Mouse (Mus musculus): Measurements from ENCODE around the gene Ccl26.
"Not testable (repeated sequence)": the region's sequence is repeated elsewhere in the genome, so short reads cannot be mapped to it uniquely, and the experiment has no call there.

Gene Ccl26

DNA sequence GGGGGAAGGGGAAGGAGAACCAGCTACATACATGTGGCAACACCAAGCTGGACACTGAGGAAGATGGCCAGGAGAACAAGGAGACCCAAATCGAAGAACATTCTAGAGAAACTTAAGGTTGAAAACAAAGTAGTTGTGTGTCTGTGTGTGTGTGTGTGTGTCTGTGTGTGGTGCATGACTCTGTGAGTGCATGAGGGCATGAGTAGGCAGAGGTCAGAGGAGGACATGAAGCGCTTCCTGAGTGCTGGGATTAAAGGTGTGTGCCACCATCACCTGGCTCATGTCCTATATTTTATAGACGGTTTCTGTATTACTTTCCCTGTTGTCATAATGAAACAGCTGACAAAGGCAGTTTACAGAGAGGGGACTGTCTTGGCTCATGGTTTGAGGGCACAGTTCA, at the start of gene Ccl26:
TSS of gene Ccl26 (minus strand) at position 101 of the 400 bp plus-strand sequence.
- DNase-seq, result no peak

DNA sequence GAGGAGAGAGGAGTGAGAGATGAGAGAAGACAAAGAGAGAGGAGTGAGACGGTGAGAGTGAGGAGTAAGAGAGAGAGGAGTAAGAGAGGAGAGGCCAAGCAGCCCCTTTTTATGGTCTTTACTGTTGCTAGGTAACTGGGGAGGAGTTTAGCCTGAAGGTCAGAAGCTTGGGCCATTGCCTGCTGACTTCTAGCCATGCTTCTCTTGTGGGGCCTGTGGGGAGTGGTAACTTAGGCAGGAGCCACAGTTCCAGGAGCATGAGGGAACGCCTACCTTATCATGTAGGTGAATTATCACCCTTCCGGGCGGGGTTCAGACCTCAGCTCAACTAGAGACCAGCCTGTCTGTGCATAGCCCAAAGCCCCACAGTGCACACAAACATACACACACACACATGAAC, 46.4 kb upstream of the Ccl26 start:
- DNase-seq, result no peak

DNA sequence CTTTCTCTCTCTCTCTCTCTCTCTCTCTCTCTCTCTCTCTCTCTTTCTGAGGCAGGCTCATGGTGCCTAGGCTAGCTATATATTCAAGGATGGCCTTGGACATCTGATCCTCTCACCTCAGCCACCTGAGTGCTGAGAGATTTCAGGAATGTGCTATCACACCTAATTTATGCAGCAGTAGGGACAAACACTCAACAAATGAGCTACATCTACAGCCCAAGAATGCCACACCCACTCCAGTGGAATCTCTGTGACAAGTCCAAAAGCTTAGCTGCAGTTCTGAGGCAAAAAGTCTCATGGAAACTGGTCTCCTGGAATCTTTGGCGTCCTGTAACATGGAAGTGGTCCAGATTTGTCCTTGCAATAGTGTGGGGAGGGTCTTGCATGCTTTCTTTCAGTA, 44.2 kb upstream of the Ccl26 start:
- no peak for DNase-seq

DNA sequence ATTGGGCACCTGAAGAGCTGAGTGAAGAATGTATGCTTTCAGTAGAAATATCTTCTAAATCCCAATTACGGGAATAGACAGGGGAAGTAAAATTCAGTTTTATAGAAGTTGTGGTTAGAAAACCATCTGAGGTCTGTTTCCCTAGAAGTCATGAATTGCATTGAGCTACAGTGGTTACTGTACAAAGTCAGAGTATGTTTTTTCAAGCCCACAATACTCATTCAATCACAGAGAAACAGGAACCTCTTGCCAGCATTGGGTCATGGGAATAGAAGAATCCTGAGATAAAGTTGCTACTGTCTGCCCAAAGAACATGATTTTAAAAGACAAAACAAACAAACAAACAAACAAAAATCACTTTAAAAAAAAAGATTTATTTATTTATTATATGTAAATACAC, 43.3 kb upstream of the Ccl26 start:
- not testable (repeated sequence) for DNase-seq

DNA sequence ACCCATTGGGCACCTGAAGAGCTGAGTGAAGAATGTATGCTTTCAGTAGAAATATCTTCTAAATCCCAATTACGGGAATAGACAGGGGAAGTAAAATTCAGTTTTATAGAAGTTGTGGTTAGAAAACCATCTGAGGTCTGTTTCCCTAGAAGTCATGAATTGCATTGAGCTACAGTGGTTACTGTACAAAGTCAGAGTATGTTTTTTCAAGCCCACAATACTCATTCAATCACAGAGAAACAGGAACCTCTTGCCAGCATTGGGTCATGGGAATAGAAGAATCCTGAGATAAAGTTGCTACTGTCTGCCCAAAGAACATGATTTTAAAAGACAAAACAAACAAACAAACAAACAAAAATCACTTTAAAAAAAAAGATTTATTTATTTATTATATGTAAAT, 41.3 kb upstream of the Ccl26 start:
- not testable (repeated sequence) for DNase-seq

DNA sequence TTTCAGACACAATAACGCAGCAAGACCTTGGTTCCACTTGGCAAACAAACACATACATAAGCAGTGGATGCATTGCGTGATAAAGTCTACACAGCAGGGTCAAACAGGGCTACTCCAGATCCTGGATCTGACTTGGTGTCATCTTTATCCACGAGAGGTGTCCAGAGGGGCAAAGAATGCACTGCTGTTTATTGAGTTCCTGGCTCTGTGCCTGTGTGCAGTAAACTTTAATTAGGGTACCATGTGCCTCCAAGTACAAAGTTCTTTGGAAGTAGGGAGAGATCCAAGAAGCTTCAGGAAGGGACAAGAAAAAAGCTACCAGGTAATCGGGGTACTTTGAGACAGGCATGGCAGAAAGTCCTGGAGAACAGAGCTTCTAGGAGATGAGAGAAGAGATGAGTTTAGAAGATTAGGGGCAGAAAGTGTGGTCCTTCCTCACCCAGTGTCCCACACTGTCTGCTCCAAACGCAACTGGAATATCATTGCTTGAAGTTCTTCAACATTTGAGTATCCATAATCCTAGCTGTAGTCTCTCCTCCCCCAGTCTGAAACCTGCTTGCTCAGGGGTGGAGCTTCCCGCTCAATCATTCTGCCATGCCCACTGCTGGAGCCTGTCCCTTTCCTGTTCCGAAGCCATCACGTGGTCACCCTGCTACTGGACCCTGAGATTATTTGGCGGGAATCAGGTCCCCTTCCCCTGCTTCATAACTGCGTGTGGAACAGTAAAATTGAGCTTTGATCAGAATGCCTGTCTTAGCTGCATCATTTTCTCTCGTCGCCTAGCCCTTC, 26.8 kb upstream of the Ccl26 start:
- DNase-seq, result no peak

DNA sequence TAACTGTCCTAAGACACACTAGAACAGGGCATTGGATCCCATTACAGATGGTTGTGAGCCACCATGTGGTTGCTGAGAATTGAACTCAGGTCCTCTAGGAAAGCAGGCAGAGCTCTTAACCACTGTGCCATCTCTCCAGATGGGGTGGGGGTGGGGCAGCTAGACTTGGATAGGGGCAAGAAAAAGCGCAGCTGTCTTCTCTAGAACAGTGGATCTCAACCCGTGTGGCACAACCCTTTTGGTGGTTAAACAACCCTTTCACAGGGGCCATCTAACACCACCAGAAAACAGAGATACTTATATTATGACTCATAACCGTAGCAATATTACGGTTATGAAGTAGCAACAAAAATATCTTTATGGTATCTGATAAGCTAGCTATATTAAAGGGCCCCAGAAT, 24.4 kb upstream of the Ccl26 start:
- DNase-seq, result no peak

DNA sequence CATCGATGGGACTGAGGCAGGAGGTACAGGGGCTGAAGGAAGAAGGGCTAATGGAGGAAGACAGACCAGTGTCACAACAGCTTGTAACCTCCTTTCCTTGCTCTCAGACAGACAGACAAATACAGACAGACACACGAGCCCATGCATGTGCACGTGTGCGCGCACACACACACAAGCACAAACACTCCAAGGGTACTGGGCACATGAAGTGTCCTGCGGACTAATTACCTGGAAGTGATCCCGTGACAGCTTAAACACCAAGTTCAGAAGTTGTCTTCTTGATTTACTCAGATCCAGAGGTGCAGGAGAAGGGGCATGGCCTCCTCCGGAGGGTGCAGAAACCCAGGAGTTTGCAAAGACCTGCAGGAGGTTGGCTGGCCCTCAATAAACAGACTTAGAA, 22.3 kb upstream of the Ccl26 start:
- DNase-seq, result no peak

DNA sequence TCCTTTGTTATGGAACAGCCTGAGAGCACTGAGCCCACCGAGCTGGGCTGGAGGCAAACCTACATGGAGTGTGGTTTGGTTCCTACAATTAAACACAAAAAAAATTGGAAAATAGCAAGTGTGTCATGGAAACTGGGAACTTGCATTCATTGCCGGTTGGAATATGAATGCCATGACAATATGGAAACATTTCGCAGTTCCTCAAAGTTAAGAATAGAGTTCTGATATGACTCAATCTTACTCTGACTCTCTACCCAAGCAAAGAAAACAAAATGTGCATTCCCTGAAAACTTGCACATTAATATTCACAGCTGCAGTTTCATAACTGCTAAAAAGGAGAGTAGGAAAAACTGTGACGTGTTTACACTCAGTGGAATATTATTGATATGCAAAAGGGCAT, 19.0 kb upstream of the Ccl26 start:
- no peak for DNase-seq

DNA sequence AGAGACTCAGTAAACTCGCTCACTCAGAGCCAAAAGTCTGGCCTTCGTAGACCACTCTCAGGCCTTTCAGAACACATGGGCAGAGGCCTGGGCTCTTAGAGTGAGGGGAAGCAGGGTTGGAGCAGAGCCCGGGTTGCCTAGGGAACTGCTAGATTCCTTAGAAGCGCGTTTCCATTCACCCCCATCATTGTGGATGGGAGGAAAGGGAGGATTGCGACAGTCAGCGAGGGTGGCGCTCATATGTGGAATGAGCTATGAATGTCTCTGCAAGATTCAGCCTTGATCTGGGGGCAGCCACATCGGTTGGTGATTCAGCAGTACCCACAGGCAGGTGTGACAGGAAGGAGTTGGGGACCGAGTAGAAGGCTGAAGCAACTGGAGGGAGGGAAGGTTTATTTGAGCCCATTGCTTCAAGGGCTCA, 16.0 kb upstream of the Ccl26 start:
- DNase-seq, result no peak

DNA sequence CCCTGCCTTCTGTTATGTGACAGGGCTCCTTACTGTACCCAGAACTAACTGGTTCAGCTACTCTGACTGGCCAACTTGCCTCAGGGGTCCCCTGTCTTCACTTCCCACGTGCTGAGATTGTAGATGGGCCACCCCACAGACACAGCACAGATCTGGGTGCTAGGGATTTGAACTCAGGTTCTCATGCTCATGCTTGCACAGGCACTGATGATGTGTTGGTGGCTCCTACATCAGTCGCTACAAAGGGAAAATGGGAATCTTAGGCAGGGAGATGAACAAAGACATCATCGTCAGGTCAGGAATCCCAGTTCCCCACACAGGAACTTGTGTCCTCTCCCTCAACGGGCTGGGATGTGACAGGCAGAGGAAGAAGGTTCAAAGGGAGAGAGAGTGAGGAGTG, 12.7 kb upstream of the Ccl26 start:
- DNase-seq, result no peak

DNA sequence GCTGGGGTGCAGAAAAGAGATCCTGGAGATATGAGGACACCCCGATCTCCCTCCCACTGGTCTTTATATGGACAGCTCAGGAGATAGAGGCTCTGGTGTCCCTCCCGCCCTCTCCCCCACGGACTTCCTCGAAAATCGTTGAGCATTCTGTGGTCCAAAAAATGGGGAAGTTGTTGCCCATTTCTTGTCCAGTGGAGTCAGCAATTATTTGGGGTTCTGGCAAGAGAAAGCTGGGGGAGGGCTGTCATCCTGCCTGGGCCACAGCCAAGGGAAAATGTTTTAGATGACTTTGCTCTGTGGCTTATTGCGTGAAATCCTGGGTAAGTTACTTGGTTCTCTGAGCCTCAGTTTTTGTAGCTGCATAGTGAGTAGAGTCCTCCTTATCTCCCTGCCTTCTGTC, 9.6 kb upstream of the Ccl26 start, which contains the start of gene Ccl24:
TSS of gene Ccl24 (minus strand) at position 44 of the 400 bp plus-strand sequence.
- DNase-seq, result no peak

DNA sequence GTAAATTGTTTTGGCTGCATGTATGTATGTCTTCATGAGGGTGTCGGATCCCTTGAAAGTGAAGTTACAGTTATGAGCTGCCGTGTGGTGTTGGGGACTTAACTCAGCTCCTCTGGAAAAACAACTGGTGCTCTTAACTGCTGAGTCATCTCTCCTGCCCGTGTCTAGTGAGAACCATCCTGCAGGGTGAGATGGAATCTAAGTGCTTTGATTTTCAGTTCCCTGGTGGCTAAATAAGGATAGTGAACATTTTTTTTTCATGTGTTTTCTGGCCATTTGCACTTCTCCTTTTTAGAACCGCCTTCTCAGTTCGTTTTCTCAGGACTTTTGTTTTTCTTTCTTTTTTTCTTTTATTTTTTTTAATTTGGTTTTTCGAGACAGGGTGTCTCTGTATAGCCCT, 5.3 kb upstream of the Ccl26 start:
- no peak for DNase-seq

DNA sequence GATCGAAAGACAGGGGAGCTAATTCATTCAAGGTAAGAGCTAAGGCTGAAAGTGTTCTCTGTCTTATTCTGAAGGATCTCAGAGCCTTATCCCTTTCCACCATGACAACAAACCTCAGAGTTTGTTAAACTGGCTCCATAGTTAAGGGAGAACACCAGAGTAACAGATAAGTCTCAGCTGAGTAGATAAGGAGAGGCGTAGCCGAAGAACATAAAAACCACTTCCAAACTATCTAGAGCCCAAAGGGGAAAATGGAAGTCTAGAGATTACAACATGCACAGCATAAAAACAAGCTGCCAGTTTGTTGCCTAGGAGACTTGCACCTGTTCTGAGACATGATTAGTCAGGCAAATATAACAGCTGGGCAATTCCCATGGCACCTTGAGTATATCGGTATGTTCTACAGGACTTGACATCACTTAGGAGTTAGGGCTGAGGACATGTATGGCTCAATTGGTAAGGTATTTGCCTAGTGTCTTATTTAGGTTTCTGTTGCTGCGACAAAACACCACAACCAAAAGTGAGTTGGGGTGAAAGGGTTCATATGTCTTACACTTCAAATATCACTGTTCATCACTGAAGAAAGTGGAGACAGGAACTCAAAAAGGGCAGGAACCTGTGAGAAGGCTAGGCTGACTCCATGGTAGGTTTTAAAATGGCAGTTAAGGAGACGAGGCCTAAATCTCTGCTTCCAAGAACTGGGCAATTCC, 4.3 kb upstream of the Ccl26 start:
- DNase-seq, result no peak

DNA sequence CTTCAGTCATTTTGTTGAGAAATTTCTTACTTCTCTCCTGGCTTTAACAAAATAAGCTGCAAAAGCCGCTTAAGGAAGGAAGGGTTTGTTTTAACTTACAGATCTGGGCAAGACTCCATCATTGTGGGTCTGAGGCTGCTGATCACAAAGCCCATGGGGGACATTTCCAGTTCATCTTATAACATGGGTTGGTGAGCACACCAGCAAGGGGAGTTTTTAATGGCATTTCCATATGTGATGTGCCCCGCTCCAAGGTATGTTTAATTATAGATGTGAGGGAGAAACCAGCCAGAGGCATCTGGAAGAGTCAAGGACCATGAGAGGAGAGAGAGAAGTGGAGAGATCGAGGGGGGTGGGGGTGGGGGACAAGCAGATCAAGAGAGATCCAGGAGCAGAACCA, 5.7 kb downstream of the Ccl26 start:
- no peak for DNase-seq

DNA sequence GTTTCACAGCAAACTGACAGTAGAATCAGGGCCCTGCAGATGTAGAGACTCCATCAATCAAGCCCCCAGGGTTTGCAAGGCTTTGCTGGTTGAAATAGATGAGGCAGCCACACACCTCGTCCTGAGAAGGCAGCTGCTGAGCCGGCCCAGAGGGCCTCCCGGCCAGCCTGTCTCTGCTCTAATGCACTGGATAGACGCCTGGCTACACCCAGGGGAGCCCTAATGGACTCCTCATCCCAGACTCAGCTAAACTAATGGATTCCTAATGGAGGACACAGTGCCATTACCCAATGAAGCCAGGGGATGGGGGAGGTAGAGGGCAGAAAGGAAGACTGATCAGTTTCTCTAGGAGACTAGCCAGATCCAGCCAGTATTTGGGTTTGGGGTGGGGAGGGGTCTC, 6.3 kb downstream of the Ccl26 start:
- no peak for DNase-seq

DNA sequence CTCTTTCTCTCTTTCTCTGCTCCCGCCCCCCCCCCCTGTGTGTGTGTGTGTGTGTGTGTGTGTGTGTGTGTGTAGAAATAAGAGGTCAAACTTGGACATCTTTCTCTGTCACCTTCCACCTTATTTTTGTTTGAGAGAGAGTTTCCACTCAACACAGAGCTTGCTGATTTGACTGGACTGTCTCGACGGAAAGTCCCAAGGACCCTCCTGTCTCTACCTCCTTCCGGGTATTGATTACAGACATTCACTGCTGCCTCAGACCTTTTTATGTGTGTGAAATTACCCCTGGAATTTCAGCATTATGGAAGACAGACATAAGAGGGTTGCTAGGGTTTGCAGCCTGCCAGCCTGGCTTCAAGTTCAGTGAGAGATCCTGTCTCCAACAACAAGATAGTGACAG, 7.1 kb downstream of the Ccl26 start:
- no peak for DNase-seq

DNA sequence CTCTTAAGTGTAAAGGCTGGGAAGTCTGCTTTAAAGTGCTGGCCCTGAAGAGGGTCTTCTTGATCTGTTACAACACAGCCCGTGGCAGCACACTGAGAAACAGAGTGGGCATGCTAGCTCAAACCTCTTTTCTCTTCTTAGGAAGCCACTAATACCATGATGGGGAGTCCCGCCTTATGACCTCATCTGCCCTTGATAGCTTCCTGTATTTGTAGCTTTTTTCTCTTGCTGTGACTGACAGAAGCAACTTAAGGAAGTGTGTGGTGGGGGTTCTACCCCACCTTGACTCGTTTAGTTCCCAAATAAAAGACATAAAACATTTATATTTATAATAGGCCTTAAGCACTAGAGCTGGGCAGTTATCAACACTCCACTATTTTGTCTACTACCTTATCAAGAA, 11.8 kb downstream of the Ccl26 start:
- no peak for DNase-seq

DNA sequence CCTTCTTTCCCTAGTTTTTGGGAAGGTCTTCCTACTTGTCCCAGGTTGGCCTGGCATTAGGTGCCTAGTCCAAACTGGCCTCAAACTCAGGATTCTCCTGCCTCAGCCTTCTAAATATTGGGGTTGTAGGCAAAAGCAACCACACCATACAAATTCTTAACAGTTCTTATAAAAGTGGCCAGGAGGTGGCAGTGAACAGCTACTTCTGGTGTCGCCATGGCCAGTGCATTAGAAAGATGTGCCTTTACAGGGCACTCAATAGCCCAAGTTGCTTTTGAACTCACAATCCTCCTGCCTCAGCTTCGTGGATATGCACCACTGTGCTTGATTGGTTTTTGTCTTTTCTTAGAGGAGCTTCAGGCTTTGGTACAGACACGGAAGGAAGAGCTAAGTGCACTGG, 12.5 kb downstream of the Ccl26 start:
- no peak for DNase-seq

DNA sequence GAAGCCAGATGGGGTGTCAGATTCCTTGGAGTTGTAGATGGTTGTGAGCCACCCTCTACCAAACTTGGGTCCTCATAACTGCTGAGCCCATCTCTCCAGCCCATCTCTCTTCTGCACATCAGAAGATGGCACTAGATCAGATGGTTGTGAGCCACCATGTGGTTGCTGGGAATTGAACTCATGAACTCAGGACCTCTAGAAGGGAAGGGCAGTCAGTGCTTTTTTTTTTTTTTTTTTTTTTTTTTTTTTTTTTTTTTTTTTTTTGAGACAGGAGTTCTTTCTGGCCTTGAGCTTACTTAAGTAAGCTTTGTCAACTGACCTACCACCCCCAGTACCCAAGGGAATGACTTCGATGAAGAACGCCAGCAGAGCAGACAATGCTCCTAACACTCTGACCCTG, 15.4 kb downstream of the Ccl26 start:
- no peak for DNase-seq

DNA sequence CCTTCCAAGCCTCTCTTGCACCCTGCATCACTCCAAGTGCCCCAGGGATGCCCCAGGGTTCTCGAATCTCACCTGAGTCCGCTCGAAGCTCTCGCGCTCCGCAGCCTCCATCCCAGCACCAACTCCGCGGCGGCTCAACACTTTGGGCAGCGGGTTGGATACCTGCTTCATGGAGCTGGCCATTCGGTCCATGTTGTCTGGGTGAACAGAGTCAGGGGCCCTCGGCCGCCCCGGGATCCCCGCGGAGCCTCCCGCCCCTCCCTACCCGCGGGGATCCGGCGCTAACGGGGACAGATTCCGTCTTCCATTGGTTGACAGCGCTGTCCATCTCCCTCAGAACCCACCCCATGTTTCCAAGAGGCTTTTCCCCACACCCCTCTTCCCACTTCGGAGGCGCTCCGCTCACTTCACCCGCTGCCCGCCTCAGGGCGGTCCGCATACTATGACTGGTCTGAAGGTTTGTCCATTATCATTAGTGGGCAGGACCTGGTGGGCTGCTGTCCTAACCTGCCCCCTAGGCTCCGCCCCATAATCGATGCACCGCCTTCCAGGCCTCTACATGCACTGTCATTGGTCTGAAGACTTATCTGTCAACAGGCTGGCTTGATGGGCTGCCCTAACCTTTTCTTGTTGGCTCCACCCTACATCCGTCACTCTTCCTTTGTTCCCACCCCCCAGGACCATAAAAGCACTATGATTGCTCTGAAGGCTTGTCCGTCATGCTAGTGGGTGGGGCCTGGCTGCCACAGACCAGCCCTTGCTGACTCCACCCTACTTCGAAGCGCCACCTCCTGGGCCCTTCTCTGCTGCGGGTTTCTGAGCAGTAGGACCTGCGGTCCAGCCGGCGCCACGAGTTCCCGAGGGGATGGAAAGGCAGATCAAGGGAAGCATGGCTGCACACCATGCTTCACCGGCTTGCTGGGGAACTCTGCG, 18.2 kb downstream of the Ccl26 start, which contains the start of gene Hip1:
TSS of gene Hip1 (minus strand) at position 256 of the 933 bp plus-strand sequence.
- DNase-seq, result peak; percentile 100

DNA sequence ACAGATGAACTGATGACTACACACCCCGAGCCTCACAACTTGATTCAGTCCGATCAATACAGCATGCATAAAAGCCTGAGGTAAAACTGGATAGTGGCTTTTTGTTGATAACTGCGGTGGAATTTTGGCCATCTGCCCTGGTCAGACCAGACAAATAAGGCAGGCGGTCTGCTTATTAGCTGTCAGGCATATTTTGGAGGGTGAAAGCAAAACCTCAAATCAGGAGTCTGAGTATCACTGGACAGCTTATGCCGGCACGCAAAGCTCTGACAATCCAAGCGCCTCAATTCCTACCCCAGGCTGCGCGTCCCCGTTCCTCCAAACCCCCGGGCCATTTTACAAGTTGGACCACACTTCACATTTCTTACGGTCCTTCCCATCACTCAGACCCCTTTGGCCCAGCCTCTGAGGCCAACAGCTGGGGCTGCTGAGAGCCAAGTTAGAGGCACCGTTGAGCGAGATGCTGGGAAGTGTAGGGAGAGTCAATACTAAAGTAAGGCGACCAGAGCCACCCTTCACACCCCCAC, 19.3 kb downstream of the Ccl26 start:
- DNase-seq, result peak; percentile 26

DNA sequence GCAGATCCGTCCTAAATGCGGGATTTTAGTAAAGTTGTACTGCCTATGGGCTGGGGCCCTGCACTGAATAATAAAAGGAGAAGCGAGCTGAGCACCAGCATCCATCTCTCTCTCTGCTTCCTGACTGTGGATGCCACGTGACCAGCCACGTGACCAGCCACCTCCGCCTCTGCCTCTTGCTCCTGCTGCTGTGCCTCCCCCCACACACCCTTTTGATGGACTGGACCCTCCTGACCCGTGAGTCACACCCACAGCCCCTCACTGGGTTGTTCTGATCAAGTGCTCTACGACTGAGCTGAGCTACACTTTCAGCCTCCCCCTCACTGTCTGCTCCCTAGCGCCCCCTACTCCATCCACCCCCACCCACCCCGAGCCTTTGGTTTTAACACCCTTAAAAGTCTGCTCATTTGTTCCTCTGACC, 25.6 kb downstream of the Ccl26 start:
- no peak for DNase-seq

All from cerebellum, adult 11 months (tissue).